Mouse (Mus musculus): Measurements from ENCODE around the gene Bcas3. TPM values are rescaled to one million over a fixed set of nuclear protein-coding genes. Genes with fewer than 3 reads are reported as not detected.
A peak's percentile ranks its signal among the peaks of the same experiment; 100 is the strongest.

The Bcas3 gene
- total RNA-seq, 2 experiments from 2014 or later, result 65.4 to 69.7 TPM

DNA sequence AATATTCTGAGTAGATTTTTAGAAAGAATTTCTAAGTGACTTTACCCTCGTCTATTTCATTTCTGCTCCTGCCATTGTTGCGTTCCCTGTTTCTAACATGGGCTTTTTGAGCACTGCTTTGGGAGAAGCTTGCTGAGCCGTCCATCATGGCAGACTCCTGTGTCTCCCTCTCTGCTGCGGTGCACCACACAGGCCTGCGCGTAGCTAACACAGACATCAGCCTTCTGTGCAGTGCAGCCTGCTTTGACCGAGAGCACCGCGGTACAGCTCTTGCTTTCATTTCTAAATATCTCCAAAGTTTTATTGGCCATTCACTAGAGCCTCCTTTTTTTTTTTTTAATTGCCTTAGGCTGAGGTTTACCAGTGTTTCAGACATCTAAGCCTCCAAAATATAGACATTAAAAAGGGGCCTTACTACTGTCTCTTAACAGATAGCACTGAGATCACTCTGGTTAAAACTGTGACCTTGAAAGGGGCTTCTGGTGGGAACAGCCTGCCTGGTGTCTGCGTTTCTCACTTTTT lies 290.6 kb downstream of the Bcas3 start:
- DNase-seq (ENCODE audit: low spot score in 2 of 2), result no peak
- intact Hi-C loops (cut with DNase I), result no loop called here

DNA sequence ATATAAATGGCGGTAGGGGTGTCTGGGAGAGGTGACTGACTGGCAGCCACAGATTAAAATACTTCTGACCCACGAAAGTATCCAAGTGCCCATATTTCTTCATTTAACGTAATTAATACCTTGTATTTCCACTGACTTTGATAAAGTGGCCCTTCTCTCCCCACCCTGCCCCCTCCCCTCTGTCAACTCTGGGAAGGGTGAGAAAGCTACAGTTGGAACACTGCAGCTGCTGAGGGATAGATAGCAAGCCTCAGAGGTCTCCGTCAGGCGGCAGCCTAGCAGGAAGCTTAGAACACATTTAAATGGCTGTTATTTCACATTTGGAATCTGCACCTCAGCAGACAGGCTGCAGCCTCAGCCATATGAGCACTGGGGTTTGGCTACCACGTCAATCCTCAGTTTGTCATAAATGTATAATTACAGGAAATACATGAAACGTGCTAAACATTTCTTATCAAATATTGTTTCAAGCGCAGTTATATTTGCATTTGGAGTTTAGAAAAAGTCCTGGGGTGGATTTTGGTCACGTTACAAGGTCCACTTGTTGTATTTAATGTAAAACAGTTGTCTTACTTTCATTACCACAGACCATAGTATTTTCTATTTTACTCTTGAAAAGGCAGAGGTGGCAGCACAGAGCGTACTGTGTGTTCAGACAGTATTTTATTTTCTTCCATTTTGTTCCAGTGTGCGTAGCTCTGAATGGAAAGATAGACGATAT lies 291.2 kb downstream of the Bcas3 start:
- intact Hi-C loops (cut with DNase I), result no loop called here
- DNase-seq (ENCODE audit: low spot score in 2 of 2), result no peak

DNA sequence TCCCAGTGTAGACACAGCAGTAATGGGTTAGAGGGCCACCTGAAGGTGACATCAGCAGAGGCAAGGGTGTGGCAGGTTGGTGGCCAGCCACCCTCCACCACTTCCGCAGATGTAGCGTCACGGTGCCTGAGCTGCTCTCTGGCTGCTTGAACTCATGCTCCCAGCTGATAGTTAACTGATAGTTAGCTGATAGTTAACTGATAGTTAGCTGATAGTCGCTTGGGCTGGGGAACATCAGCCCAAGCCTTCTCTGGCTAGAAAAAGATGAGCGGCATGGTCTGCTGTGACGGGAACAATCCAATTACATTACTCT lies 291.7 kb downstream of the Bcas3 start:
- intact Hi-C loops (cut with DNase I), result no loop called here
- DNase-seq (ENCODE audit: low spot score in 2 of 2), result no peak

DNA sequence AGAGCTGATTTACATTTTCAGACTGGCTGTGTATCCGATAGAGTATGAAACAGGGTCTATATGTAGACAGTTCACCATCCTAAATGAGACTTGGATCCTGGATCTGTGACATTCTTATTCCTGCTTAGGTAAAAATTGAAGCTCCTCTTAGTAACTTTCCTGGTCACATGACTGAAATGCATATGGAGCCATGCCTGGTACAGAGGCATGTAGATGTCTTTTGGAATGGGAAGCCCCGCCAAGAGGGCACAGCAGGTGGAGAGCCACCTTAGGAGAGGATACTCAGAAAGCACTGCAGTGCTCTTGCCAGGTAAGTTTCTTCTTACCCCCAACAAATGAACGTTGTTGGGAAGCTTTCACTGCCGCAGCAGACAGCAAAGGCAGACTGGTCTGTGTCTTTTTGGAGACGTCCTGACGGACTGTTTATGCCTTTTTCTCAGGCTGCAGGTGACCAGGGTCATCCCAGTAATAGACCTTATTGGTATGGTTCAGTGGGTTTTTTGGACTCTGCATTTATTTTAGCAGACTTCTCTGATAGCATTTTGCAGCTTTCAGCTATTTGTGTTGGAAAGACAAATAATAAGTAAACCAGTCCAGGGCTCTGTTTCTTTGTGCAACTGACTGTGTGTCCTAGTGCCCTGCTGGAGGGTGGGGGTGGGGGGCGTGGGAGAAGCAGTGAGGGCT lies 292.3 kb downstream of the Bcas3 start:
- no peak for DNase-seq (ENCODE audit: low spot score in 2 of 2)
- intact Hi-C loops (cut with DNase I), result no loop called here

DNA sequence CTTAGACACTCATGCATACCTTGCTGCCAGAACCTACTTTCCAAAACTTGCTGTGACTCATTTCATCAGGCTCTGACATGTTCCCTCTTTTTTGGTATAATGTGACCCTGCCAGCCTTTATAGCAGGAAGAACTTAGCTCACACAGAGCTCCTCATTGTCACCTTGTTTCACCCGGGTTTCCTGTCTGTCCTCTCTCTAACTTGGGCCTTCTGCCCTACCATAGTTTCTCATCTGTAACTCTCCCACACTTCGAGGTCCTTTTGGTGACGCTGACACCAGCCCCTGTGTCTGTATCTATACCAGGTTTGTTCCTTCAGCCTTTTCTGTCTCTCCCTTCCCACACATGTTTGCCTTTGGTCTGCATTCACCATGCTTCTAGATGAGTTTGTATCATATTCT lies 295.9 kb downstream of the Bcas3 start:
- DNase-seq (ENCODE audit: low spot score in 2 of 2), result no peak
- intact Hi-C loops (cut with DNase I), result no loop called here

DNA sequence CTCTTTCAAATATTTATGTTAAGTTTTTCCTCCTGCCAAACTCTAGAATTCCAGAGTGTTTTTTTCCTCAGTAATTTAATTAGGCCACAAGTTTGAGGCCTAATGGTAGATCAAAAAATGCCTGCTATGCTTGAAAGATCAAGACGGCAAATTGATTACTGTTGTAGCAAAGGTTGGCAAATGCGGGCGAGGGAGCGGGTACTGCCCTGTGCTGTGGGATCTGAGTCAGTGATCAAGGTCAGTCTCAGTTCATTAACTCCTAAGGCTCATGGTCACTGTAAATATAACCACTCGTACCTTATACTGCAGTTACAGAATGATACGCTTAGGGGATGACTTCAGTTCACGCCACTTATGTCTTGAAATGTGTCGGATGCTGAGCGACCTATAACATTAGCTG lies 296.4 kb downstream of the Bcas3 start:
- intact Hi-C loops (cut with DNase I), result no loop called here
- no peak for DNase-seq (ENCODE audit: low spot score in 2 of 2)

DNA sequence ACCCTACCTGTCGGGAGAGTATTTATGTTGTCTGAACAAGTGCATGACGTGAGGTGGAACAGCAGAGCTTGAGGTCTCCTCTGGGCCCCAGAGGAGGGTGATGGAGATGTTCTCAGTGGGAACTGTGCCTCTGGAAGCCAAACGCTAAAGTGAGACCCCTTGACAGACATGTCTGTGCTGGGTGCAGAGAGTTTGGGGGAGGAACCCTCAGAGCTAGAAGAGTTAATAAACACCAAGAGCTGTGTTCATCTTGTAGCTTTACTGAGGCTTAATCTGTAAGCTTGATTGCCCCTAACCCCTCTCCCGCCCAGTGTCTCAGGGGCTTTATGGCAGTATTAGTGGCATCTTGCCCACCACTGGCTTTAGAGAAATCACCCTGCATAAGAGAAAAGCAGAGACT lies 304.5 kb downstream of the Bcas3 start:
- intact Hi-C loops (cut with DNase I), result no loop called here

DNA sequence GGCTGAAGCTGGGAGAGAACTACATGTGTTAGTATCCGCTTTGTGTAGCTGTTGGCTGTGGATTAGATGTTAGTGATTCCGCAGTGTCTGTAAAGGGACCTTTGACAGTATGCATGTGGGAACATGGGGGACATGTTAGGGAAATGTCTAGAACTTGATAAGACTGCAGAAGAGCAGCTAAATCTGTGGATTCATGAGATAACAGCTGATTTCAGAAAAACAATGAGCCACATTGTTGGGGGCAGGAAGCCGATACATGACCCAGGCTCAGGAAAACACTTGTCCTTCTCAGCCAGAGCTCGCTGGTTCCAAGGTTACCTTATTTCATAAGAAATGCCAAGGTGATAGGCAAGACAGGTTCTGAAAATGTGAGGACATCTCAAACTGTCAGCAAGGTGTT lies 307.3 kb downstream of the Bcas3 start:
- no peak for DNase-seq (ENCODE audit: low spot score in 2 of 2)
- intact Hi-C loops (cut with DNase I), result no loop called here

More for the DNA sequence above, 304.5 kb downstream of the Bcas3 start:
- DNase-seq (ENCODE audit: low spot score in 2 of 2), result no peak

DNA sequence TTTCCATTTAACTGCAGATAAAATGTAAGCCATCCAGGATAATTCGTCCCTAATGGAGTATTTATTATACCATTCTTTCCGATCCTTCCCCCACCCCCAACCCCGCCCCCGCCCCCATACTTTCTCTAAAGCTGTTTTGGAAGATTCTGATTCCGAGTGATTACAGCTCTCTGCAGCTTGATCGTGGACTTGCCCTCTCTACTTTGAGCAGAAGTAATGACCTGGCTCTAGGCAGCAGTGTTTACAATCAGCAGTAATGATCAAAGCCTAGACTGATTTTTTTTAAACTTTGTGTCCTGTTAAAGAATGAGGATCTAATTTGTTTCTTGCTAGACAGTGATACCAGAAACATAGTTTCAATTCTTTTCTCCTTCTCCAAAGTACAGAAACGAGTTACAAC lies 314.2 kb downstream of the Bcas3 start:
- intact Hi-C loops (cut with DNase I), result no loop called here
- DNase-seq (ENCODE audit: low spot score in 2 of 2), result no peak

DNA sequence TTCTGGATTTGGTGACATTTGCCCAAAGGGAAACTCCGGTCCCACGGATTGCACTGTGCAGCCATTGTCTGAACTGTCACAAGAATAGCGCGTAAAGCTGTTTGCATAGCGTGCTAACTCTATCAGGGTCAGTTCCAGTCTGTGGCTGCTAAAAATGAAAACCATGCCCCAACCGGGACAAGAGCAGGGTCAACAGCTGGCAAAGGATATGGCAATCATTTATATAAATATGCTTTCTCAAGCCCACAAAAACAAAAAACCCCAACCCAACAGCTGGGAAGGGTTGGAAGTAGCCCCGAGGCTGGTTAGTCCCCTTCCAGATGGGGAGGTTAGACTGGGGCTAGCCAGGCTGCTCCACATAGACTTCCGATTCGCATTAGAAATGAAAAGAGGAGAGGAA lies 314.8 kb downstream of the Bcas3 start:
- intact Hi-C loops (cut with DNase I), result no loop called here

DNA sequence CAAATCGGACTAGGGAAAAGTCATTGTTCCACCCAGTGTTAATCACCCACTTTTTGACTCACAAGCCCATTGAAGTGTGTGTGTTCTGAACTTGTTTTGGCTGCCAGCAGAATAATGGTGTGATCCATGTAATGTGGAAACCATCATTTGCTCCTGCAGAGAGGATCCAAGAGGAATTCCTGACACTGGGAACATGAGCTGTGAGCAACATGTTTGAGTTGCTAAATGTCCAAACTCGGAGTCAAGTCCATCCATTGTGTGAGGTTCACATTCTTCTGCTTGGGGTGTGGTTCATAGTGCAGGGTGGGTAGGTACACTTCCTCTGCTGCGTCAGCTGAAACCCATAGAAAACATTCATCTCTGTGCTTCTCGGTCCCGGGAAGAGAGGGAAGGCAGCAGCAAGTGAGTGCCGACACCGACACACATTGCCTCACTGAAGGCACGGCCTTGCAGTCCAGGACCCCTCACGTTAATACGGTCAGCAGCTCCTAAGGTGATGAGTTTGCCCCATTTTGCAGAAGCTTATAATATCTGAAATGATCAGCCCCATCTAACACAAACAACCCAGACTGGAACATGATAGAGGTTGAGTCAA lies 320.0 kb downstream of the Bcas3 start:
- intact Hi-C loops (cut with DNase I), result no loop called here

More for the DNA sequence above, 314.8 kb downstream of the Bcas3 start:
- no peak for DNase-seq (ENCODE audit: low spot score in 2 of 2)

DNA sequence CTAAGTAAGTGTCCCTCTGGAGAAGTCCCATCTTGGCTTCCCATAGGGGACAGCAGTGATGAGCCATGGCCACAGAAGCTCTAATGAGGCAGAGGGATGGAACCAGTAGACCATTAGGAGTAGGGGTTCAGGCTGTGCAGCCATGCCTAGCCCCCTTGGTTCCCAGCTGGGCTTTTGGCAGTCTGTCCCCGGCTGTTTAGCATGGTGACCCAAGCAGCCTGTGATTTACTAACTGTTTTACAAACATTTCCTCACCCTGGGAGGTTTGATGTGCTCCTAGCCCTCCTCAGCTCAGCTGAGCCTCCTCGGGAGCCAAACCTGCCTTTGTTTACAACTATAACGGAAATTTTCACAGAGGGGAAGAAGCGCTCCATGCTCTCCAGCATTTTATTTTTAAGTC lies 322.3 kb downstream of the Bcas3 start:
- no peak for DNase-seq (ENCODE audit: low spot score in 2 of 2)
- intact Hi-C loops (cut with DNase I), result no loop called here

More for the DNA sequence above, 320.0 kb downstream of the Bcas3 start:
- no peak for DNase-seq (ENCODE audit: low spot score in 2 of 2)

DNA sequence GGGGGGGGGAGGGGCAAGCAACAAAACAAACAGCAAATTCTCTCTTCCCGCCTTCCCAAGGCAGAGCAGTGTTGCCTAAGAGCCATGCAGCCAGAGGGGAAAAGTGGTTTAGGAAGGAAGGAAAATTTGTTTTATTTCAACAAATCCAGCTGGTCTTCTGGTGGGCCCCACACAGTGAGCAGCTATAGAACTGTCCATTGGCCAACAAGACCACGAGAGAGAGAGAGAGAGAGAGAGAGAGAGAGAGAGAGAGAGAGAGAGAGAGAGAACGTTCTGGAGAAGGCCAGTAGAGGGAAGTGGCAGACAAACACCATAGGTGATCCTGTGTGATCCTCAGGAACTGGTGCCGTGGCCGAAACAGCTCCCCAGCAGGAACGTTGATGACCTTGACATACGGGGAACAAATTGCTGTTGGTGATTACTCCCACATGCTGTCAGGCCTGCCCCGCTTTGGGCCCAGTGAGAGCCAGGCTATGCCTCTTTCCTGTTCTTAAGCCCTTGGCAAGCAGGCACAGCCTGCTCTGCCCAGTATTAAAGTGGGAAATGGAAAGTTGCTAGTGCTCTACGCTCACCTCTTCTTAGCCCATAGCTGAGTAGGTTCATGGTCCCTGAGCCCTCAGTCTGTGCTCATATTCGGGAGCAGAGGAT lies 323.5 kb downstream of the Bcas3 start:
- intact Hi-C loops (cut with DNase I), result no loop called here
- DNase-seq (ENCODE audit: low spot score in 2 of 2), result no peak

DNA sequence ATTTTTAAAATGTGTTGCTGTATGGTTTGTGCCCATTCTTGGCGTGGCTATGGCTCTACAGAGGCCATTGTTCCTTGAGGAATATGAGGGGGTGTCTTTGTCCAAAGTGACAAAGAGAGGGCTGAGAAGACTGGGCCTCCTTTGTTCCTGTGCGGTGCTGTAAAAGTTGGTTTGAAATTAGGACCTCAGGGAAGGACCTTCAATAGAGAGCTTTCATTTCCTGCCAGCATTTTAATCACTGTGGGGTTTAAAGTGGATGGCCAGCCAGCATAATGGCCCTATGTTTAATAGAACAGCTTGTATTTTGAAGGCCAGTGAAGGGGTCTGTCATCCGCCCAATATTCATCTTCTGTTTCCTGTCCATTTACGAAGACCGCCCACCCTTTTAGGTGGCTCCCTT lies 325.7 kb downstream of the Bcas3 start:
- peak in 1 of 2 experiments; percentile 34 for DNase-seq (ENCODE audit: low spot score in 2 of 2)
- intact Hi-C loops (cut with DNase I), result no loop called here

DNA sequence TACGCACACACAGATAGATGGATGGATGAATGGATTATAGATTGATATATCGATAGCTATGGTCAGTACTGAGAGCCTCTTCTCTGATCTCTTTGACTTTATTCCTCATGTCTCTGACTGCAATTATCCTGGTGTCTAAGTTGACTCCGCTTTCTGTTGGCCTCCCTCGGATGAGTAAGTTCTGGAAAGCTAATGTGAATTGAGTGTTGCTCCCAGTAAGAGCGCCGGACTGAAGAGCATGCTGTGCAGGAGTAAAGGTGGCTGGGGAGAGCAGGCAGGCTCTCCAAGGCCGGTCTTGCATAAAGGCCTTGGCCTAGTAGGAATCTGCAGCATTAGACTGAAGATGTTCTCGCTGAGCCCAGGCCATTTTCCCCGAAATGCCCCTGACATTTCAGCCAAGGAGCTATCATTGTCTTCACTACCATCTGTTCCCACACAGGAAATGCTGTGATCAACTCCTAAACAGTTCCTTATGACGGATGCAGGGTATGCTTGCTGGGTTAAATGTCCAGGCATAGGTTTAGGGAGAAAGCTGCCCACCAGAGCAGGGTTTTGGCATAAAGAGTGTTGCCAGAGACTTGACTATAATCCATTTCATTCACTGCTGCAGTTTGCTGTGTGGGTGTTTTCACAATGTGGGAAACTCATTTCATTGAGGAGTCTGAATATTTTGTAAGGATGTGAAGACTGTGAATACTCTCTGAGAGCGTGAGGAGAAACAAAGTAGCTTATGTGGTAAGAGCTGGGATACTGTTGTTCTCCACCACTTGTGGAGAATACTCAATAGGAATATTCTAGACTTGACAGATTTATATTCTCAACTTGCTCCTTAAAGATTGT lies 328.8 kb downstream of the Bcas3 start:
- DNase-seq (ENCODE audit: low spot score in 2 of 2), result peak in 1 of 2 experiments; percentile 60

DNA sequence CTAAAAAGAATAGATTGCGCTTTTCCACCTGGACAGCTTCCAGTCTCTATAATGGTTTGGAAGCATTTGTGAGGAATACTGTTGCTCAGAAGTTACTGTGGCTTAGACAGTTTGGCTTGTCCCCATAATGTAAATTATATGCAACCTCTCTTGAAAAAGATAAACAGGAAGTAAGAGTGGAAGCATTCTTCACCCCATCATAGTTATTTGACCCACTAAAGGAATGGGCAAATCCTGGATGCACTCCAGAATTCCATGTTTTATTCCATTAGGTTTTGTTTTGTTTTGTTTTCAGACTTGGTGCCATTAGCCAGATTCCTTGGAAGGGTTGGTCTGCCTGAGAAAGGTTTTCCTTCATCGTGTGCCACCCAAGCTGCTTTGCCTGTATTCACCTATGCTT lies 332.0 kb downstream of the Bcas3 start:
- DNase-seq (ENCODE audit: low spot score in 2 of 2), result no peak
- intact Hi-C loops (cut with DNase I), result no loop called here

More for the DNA sequence above, 328.8 kb downstream of the Bcas3 start:
- intact Hi-C loops (cut with DNase I), result no loop called here

DNA sequence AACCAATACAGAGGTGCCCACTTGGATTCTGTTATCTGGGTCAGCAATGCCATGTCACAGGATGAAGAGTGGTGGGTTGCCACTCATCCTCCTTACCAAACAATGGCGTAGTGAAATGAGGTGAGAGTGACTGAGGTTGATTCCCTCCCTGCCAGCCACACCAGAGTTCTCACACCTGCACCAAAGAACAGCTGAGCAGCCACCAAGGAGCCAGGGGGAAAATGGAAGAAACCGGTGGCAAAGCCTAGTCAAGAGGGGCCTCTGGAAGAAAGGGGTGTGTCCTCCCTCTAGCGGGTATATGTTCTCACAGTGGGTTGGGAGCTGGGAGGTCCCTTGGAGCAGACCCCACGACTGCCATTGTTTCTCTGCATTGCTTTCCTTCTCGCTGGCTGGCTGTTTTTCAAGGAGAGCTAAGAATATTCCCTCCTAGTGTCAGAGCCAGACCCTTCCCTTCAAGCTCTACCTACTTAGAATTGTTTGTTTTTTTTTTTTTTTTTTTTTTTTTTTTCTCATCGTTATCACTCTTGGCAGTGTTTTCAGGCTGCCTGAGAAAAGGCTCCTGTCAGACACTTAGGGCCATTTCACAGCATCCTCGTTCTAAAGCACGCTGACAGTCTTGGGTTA lies 335.0 kb downstream of the Bcas3 start:
- DNase-seq (ENCODE audit: low spot score in 2 of 2), result no peak
- intact Hi-C loops (cut with DNase I), result no loop called here

DNA sequence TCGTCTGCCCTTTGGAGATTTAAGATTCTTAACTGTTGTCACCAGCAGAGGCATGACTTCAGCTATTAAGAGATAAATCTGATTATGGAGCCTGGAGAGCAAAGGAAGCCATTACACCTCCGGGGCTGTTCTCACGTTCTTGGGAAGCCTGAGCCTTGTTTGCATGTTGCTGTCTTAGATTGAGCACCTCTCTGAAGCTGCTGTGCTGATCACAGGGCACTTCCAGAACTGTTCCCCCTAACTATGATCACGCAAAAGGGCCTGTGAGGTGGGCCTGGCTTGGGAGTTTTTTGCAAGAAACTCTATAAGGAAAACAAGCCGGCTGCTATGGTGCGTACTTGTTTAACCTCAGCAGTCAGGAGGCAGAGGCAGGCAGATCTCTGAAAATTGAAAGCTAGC lies 335.5 kb downstream of the Bcas3 start:
- no peak for DNase-seq (ENCODE audit: low spot score in 2 of 2)
- intact Hi-C loops (cut with DNase I), result no loop called here

DNA sequence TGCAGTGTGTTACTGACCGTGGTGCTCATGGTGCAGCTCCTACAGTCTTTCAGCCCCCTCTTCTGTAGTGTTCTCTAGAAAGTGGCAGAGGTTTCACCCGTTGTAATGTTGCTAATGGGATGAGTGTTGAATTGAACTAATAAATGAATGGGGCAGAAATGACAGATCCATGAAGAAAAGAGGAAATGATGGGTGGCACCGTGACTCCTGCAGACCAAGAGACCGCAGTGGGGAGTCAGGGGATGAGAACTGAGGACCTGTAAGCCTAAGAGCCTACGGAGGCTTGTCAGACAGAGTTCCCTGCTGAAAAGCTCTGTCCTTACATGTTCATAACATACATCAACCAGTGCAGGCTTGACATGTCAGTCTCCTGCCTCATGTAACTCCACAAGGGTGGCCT lies 336.3 kb downstream of the Bcas3 start:
- DNase-seq (ENCODE audit: low spot score in 2 of 2), result no peak
- intact Hi-C loops (cut with DNase I), result no loop called here

Data from left cerebral cortex, postnatal 25 days (tissue).